Mouse (Mus musculus) limb, embryonic 13.5 days (tissue): ENCODE results near the gene Ints11. TPM values are rescaled to one million over a fixed set of nuclear protein-coding genes. Genes with fewer than 3 reads are reported as not detected.

Experiments
- ATAC-seq: fragments of 200-750 bp; cut with Nextera tagmentation; 2 replicates; pipeline ENCODE4 v1.8.0; 2017; ENCODE audit warnings: low read depth, moderate number of reproducible peaks, moderate TSS enrichment; ENCODE audit not compliant: low FRiP score
- H3K27ac ChIP-seq: fragments of 300-500 bp; sonication (generic); 2 replicates; pipeline ENCODE4 v1.5.1; 2015; ENCODE audit warnings: inconsistent platforms, mild to moderate bottlenecking, moderate library complexity
- H3K27me3 ChIP-seq: fragments of 300-500 bp; sonication (generic); 2 replicates; pipeline ENCODE4 v1.6.1; 2015; ENCODE audit warnings: mild to moderate bottlenecking, inconsistent platforms
- H3K36me3 ChIP-seq: fragments of 300-500 bp; sonication (generic); 2 replicates; pipeline ENCODE4 v1.6.1; 2015; ENCODE audit warnings: inconsistent platforms, mild to moderate bottlenecking, moderate library complexity
- H3K4me1 ChIP-seq: fragments of 300-500 bp; sonication (generic); 2 replicates; pipeline ENCODE4 v1.6.1; 2015; ENCODE audit warnings: inconsistent platforms
- H3K4me2 ChIP-seq: fragments of 300-500 bp; sonication (generic); replicated peaks from 2 replicates; pipeline ENCODE4 v1.6.1; 2015; ENCODE audit warnings: inconsistent platforms, mild to moderate bottlenecking, moderate library complexity
- H3K4me3 ChIP-seq: fragments of 300-500 bp; sonication (generic); 2 replicates; pipeline ENCODE4 v1.5.1; 2015; ENCODE audit warnings: moderate library complexity, mild to moderate bottlenecking, inconsistent platforms
- H3K9ac ChIP-seq: fragments of 300-500 bp; sonication (generic); 2 replicates; pipeline ENCODE4 v1.6.1; 2015; ENCODE audit warnings: mild to moderate bottlenecking, inconsistent platforms
- H3K9me3 ChIP-seq: fragments of 300-500 bp; sonication (generic); 2 replicates; pipeline ENCODE4 v1.6.1; 2016; ENCODE audit warnings: inconsistent platforms
- WGBS: fragments of 180-500 bp; shearing (Covaris S2); methylation state at CpG from one replicate; pipeline ENCODE4 v1.1.7; 2015; 5-methylcytosine and 5-hydroxymethylcytosine counted together
- polyA plus RNA-seq: library from polyadenylated mRNA; unstranded; fragments of >200 nt; fragmentation: Nextera tagmentation; extraction: Ambion mirVana; gene quantifications from 2 replicates; pipeline ENCODE4 v1.2.1, GENCODE M21; 2015

Ints11 gene
- polyA plus RNA-seq, 1 experiment from 2014 or later, result 74.8 TPM

- H3K9me3 ChIP-seq, result no peaks in the 10 kb centered on the region
- peaks cover 30% of the 10 kb centered on the region for H3K4me1 ChIP-seq
- H3K4me3 ChIP-seq, result no peak overlapping the region
- 84% methylated on average over 2 of the region's 2 CpGs for WGBS
- no peaks in the 10 kb centered on the region for H3K27me3 ChIP-seq
- no peak for ATAC-seq
- 0 out of 2 replicates have a peak overlapping the region, but pooled peaks have one; percentile 87 for H3K9ac ChIP-seq
- H3K4me2 ChIP-seq, result peak overlapping the region; percentile 96; the same call in 1 of the 2 replicates
- no peak overlapping the region for H3K27ac ChIP-seq
- peaks cover 12% of the 10 kb centered on the region for H3K36me3 ChIP-seq
Measured at GRCm38 (mm10) chr4:155849391-155849790, 20.0 kb upstream of the Ints11 start.

GRCm38 (mm10) chr4:155849792-155850451, 19.4 kb upstream of the Ints11 start:
- no peak overlapping the region for H3K4me2 ChIP-seq
- ATAC-seq, result no peak
- H3K9ac ChIP-seq, result no peak overlapping the region
- H3K36me3 ChIP-seq, result peaks cover 18% of the 10 kb centered on the region
- 95% methylated on average over 3 of the region's 3 CpGs for WGBS
- H3K9me3 ChIP-seq, result no peaks in the 10 kb centered on the region
- no peak overlapping the region for H3K27ac ChIP-seq
- no peak overlapping the region for H3K4me3 ChIP-seq
- peaks cover 30% of the 10 kb centered on the region for H3K4me1 ChIP-seq
- H3K27me3 ChIP-seq, result no peaks in the 10 kb centered on the region

- Histone ChIP-seq H3K36me3 (peaks cover 32% of the 10 kb centered on the region), H3K27ac (no peak overlapping the region), H3K4me1 (peaks cover 28% of the 10 kb centered on the region), H3K4me3 (no peak overlapping the region), H3K4me2 (no peak overlapping the region), H3K9me3 (no peaks in the 10 kb centered on the region), H3K9ac (no peak overlapping the region), H3K27me3 (no peaks in the 10 kb centered on the region)
- ATAC-seq, result no peak
- WGBS, result 84% methylated on average over 3 of the region's 3 CpGs
Measured at GRCm38 (mm10) chr4:155851368-155851767, 18.0 kb upstream of the Ints11 start.

- Histone ChIP-seq H3K4me1 (peaks cover 22% of the 10 kb centered on the region), H3K9ac (no peak overlapping the region), H3K27ac (no peak overlapping the region), H3K9me3 (no peaks in the 10 kb centered on the region), H3K4me2 (no peak overlapping the region), H3K27me3 (no peaks in the 10 kb centered on the region), H3K4me3 (no peak overlapping the region), H3K36me3 (peaks cover 38% of the 10 kb centered on the region)
- WGBS, result 87% methylated on average over 2 of the region's 2 CpGs
- ATAC-seq, result no peak
Measured at GRCm38 (mm10) chr4:155851951-155852411, 17.4 kb upstream of the Ints11 start.

GRCm38 (mm10) chr4:155853421-155853820, 15.9 kb upstream of the Ints11 start:
- ATAC-seq, result no peak
- 89% methylated on average over 9 of the region's 9 CpGs for WGBS
- H3K27me3 ChIP-seq, result no peaks in the 10 kb centered on the region
- H3K36me3 ChIP-seq, result peaks cover 53% of the 10 kb centered on the region
- no peak overlapping the region for H3K4me3 ChIP-seq
- H3K9me3 ChIP-seq, result no peaks in the 10 kb centered on the region
- H3K27ac ChIP-seq, result no peak overlapping the region
- no peak overlapping the region for H3K4me2 ChIP-seq
- no peak overlapping the region for H3K9ac ChIP-seq
- peaks cover 16% of the 10 kb centered on the region for H3K4me1 ChIP-seq

GRCm38 (mm10) chr4:155854991-155855390, 14.4 kb upstream of the Ints11 start:
- Histone ChIP-seq H3K4me2 (no peak overlapping the region), H3K27ac (no peak overlapping the region), H3K9me3 (no peaks in the 10 kb centered on the region), H3K9ac (no peak overlapping the region), H3K4me3 (no peak overlapping the region), H3K4me1 (no peaks in the 10 kb centered on the region; the same call in 1 of the 2 replicates), H3K36me3 (peaks cover 64% of the 10 kb centered on the region), H3K27me3 (no peaks in the 10 kb centered on the region)
- ATAC-seq, result no peak
- WGBS, result 90% methylated on average over 12 of the region's 12 CpGs

- 91% methylated on average over 12 of the region's 12 CpGs for WGBS
- Histone ChIP-seq H3K27me3 (no peaks in the 10 kb centered on the region), H3K27ac (no peak overlapping the region), H3K4me1 (no peaks in the 10 kb centered on the region), H3K9me3 (no peaks in the 10 kb centered on the region), H3K36me3 (peaks cover 72% of the 10 kb centered on the region), H3K4me2 (no peak overlapping the region), H3K9ac (no peak overlapping the region), H3K4me3 (no peak overlapping the region)
- ATAC-seq, result no peak
Measured at GRCm38 (mm10) chr4:155856071-155856470, 13.3 kb upstream of the Ints11 start.

GRCm38 (mm10) chr4:155856881-155857280, 12.5 kb upstream of the Ints11 start:
- peaks cover 78% of the 10 kb centered on the region for H3K36me3 ChIP-seq
- no peak overlapping the region for H3K27ac ChIP-seq
- H3K4me3 ChIP-seq, result no peak overlapping the region
- H3K9me3 ChIP-seq, result no peaks in the 10 kb centered on the region
- 72% methylated on average over 3 of the region's 3 CpGs for WGBS
- ATAC-seq, result no peak
- H3K9ac ChIP-seq, result no peak overlapping the region
- H3K27me3 ChIP-seq, result no peaks in the 10 kb centered on the region
- H3K4me1 ChIP-seq, result no peaks in the 10 kb centered on the region
- no peak overlapping the region for H3K4me2 ChIP-seq

- Histone ChIP-seq H3K9ac (no peak overlapping the region), H3K27me3 (no peaks in the 10 kb centered on the region), H3K4me3 (no peak overlapping the region), H3K4me2 (no peak overlapping the region), H3K4me1 (no peaks in the 10 kb centered on the region), H3K9me3 (no peaks in the 10 kb centered on the region), H3K27ac (no peak overlapping the region), H3K36me3 (peaks cover 66% of the 10 kb centered on the region)
- 16% methylated on average over 13 of the region's 13 CpGs for WGBS
- peak; percentile 64; the same call in 1 of the 2 replicates for ATAC-seq
Measured at GRCm38 (mm10) chr4:155859318-155859717, 10.0 kb upstream of the Ints11 start.

- Histone ChIP-seq H3K4me3 (no peak overlapping the region), H3K4me1 (no peaks in the 10 kb centered on the region), H3K27ac (no peak overlapping the region), H3K9me3 (no peaks in the 10 kb centered on the region), H3K9ac (no peak overlapping the region), H3K4me2 (no peak overlapping the region), H3K36me3 (peaks cover 65% of the 10 kb centered on the region), H3K27me3 (no peaks in the 10 kb centered on the region)
- WGBS, result 91% methylated on average over 7 of the region's 7 CpGs
- ATAC-seq, result no peak
Measured at GRCm38 (mm10) chr4:155861787-155862186, 7.6 kb upstream of the Ints11 start.

- Histone ChIP-seq H3K27ac (no peak within 1 kb of the TSS), H3K9ac (no peak within 1 kb of the TSS), H3K27me3 (no peaks in the 10 kb centered on the region), H3K36me3 (peaks cover 57% of the 10 kb centered on the region), H3K9me3 (no peaks in the 10 kb centered on the region), H3K4me1 (peaks cover under 1% of the 10 kb centered on the region; the same call in 1 of the 2 replicates), H3K4me2 (no peak within 1 kb of the TSS), H3K4me3 (no peak within 1 kb of the TSS)
- 74% methylated on average over 5 of the region's 5 CpGs for WGBS
- ATAC-seq, result no peak
Measured at GRCm38 (mm10) chr4:155863001-155863400, 6.3 kb upstream of the Ints11 start, which contains the start of gene Tas1r3. Gene Tas1r3 (minus strand): TSS chr4:155863362.

- Histone ChIP-seq H3K4me1 (peaks cover 22% of the 10 kb centered on the region), H3K9ac (peak overlapping the region; percentile 84), H3K9me3 (no peaks in the 10 kb centered on the region), H3K27me3 (no peaks in the 10 kb centered on the region), H3K4me3 (peak overlapping the region; percentile 75), H3K27ac (no peak overlapping the region), H3K36me3 (peaks cover 43% of the 10 kb centered on the region), H3K4me2 (peak overlapping the region; percentile 94)
- WGBS, result 9% methylated on average over 22 of the region's 22 CpGs
- ATAC-seq, result peak; percentile 10; the same call in 1 of the 2 replicates
Measured at GRCm38 (mm10) chr4:155868614-155869298, 590 bp upstream of the Ints11 start.
